Mouse (Mus musculus): ENCODE measurements around the gene Insig1. TPM values are rescaled to one million over a fixed set of nuclear protein-coding genes. Genes with fewer than 3 reads are reported as not detected.

Gene Insig1
- polyA plus RNA-seq, 2 experiments: 30.1 to 46.2 TPM

- H3K27ac ChIP-seq: no peak overlapping the region
Observed at GRCm38 (mm10) chr5:28060506-28060905, 10.7 kb upstream of the Insig1 start.

GRCm38 (mm10) chr5:28061011-28061410 lies 10.2 kb upstream of the Insig1 start:
- DNase-seq (ENCODE audit: low read depth in 3 of 3, low spot score in 3 of 3) (no peak), ATAC-seq (ENCODE audit: insufficient read depth) (no peak)
- no peak for TF ChIP-seq EP300 (IDR thresholded peaks at IDR 0.05; ENCODE audit: low read depth)
- no peak for TF ChIP-seq CTCF (IDR thresholded peaks at IDR 0.05; ENCODE audit: low read depth)
- Histone ChIP-seq H3K4me3 (ENCODE audit: insufficient read depth in 1 of 2, low read depth in 2 of 2, low read length in 2 of 2) (no peak overlapping the region), H3K4me2 (ENCODE audit: low read depth) (no peak overlapping the region), H3K4me1 (replicated peaks; ENCODE audit: control insufficient read depth in 2 of 2, insufficient read depth in 2 of 2, low read length in 1 of 2) (peaks cover 12 to 15% of the 10 kb centered on the region in 2 experiments), H3K9me3 (ENCODE audit: control insufficient read depth, low read length) (no peaks in the 10 kb centered on the region), H3K27ac (no peak overlapping the region), H3K27me3 (ENCODE audit: control insufficient read depth, insufficient read depth, low read length) (no peaks in the 10 kb centered on the region), H3K9ac (replicated peaks) (no peak overlapping the region), H3K36me3 (replicated peaks; ENCODE audit: control insufficient read depth, insufficient read depth, low read depth) (no peaks in the 10 kb centered on the region)
- WGBS (ENCODE audit: insufficient replicate concordance): 71% methylated on average over 6 of the region's 6 CpGs

More at GRCm38 (mm10) chr5:28060506-28060905, 10.7 kb upstream of the Insig1 start:
- Histone ChIP-seq H3K9ac (replicated peaks) (no peak overlapping the region), H3K27me3 (ENCODE audit: control insufficient read depth, insufficient read depth, low read length) (no peaks in the 10 kb centered on the region), H3K4me2 (ENCODE audit: low read depth) (no peak overlapping the region), H3K9me3 (ENCODE audit: control insufficient read depth, low read length) (no peaks in the 10 kb centered on the region), H3K4me1 (replicated peaks; ENCODE audit: control insufficient read depth in 2 of 2, insufficient read depth in 2 of 2, low read length in 1 of 2) (peaks cover 7 to 10% of the 10 kb centered on the region in 2 experiments), H3K36me3 (replicated peaks; ENCODE audit: control insufficient read depth, insufficient read depth, low read depth) (no peaks in the 10 kb centered on the region), H3K4me3 (ENCODE audit: insufficient read depth in 1 of 2, low read depth in 2 of 2, low read length in 2 of 2) (no peak overlapping the region)
- TF ChIP-seq CTCF (IDR thresholded peaks at IDR 0.05; ENCODE audit: low read depth) (no peak), EP300 (IDR thresholded peaks at IDR 0.05; ENCODE audit: low read depth) (no peak)
- no peak for DNase-seq (ENCODE audit: low read depth in 3 of 3, low spot score in 3 of 3)
- ATAC-seq (ENCODE audit: insufficient read depth): no peak

- H3K9ac ChIP-seq (replicated peaks): no peak overlapping the region
- WGBS (ENCODE audit: insufficient replicate concordance): 18% methylated on average over 3 of the region's 3 CpGs
- no peaks in the 10 kb centered on the region for H3K9me3 ChIP-seq (ENCODE audit: control insufficient read depth, low read length)
- no peaks in the 10 kb centered on the region for H3K36me3 ChIP-seq (replicated peaks; ENCODE audit: control insufficient read depth, insufficient read depth, low read depth)
- H3K4me3 ChIP-seq (ENCODE audit: insufficient read depth in 1 of 2, low read depth in 2 of 2, low read length in 2 of 2): no peak overlapping the region
- ATAC-seq (ENCODE audit: insufficient read depth) (no peak), DNase-seq (ENCODE audit: low read depth in 3 of 3, low spot score in 3 of 3) (no peak)
- no peak for TF ChIP-seq EP300 (IDR thresholded peaks at IDR 0.05; ENCODE audit: low read depth)
- no peak for TF ChIP-seq CTCF (IDR thresholded peaks at IDR 0.05; ENCODE audit: low read depth)
- no peak overlapping the region for H3K4me2 ChIP-seq (ENCODE audit: low read depth)
- no peaks in the 10 kb centered on the region for H3K27me3 ChIP-seq (ENCODE audit: control insufficient read depth, insufficient read depth, low read length)
- no peak overlapping the region for H3K27ac ChIP-seq
- peaks cover 23 to 28% of the 10 kb centered on the region in 2 experiments for H3K4me1 ChIP-seq (replicated peaks; ENCODE audit: control insufficient read depth in 2 of 2, insufficient read depth in 2 of 2, low read length in 1 of 2)
Observed at GRCm38 (mm10) chr5:28063989-28064624, 7.1 kb upstream of the Insig1 start.

- H3K4me3 ChIP-seq (ENCODE audit: insufficient read depth in 1 of 2, low read depth in 2 of 2, low read length in 2 of 2): no peak overlapping the region
- peaks cover 28 to 33% of the 10 kb centered on the region in 2 experiments for H3K4me1 ChIP-seq (replicated peaks; ENCODE audit: control insufficient read depth in 2 of 2, insufficient read depth in 2 of 2, low read length in 1 of 2)
- TF ChIP-seq CTCF (IDR thresholded peaks at IDR 0.05; ENCODE audit: low read depth) (no peak), EP300 (IDR thresholded peaks at IDR 0.05; ENCODE audit: low read depth) (no peak)
- no peaks in the 10 kb centered on the region for H3K9me3 ChIP-seq (ENCODE audit: control insufficient read depth, low read length)
- peak overlapping the region; percentile 54 for H3K9ac ChIP-seq (replicated peaks)
- no peak overlapping the region for H3K27ac ChIP-seq
- WGBS (ENCODE audit: insufficient replicate concordance): 9% methylated on average over 4 of the region's 4 CpGs
- no peaks in the 10 kb centered on the region for H3K36me3 ChIP-seq (replicated peaks; ENCODE audit: control insufficient read depth, insufficient read depth, low read depth)
- H3K27me3 ChIP-seq (ENCODE audit: control insufficient read depth, insufficient read depth, low read length): no peaks in the 10 kb centered on the region
- no peak for DNase-seq (ENCODE audit: low read depth in 3 of 3, low spot score in 3 of 3)
- peak; percentile 28; the same call in 1 of the 2 replicates for ATAC-seq (ENCODE audit: insufficient read depth)
- H3K4me2 ChIP-seq (ENCODE audit: low read depth): peak overlapping the region; percentile 61
Observed at GRCm38 (mm10) chr5:28065275-28065674, 5.9 kb upstream of the Insig1 start.

DNA sequence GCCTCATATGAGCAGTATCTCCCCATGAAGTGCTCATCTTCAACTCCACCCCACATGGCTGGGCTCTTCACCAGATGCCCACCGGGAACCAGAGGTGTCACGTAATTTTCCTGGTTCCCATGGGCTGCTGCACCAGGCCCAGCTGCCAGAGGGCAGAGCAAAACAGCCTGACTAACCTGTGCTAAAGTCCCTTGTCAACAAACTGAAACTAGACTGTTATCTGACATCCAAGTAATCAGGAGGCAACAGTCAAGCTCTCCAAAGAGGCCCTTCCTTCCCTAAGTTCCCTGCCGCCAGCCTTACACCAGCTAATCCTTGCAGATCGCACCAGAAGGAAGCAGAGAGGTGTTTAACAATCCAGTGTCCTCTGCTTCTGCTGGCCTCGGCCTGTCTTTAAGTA lies 4.9 kb upstream of the Insig1 start:
- Histone ChIP-seq H3K27me3 (ENCODE audit: control insufficient read depth, insufficient read depth, low read length) (no peaks in the 10 kb centered on the region), H3K4me2 (ENCODE audit: low read depth) (peak overlapping the region; percentile 61), H3K36me3 (replicated peaks; ENCODE audit: control insufficient read depth, insufficient read depth, low read depth) (no peaks in the 10 kb centered on the region), H3K9ac (replicated peaks) (peak overlapping the region; percentile 54), H3K27ac (peak overlapping the region; percentile 55), H3K9me3 (ENCODE audit: control insufficient read depth, low read length) (no peaks in the 10 kb centered on the region), H3K4me1 (replicated peaks; ENCODE audit: control insufficient read depth in 2 of 2, insufficient read depth in 2 of 2, low read length in 1 of 2) (peaks cover 31 to 37% of the 10 kb centered on the region in 2 experiments), H3K4me3 (ENCODE audit: insufficient read depth in 1 of 2, low read depth in 2 of 2, low read length in 2 of 2) (peak overlapping the region in 1 of 2 experiments; percentile 12; a peak in 1 of 4 replicates)
- WGBS (ENCODE audit: insufficient replicate concordance): 27% methylated on average over 5 of the region's 5 CpGs
- peak; percentile 13; the same call in 1 of the 2 replicates for ATAC-seq (ENCODE audit: insufficient read depth)
- DNase-seq (ENCODE audit: low read depth in 3 of 3, low spot score in 3 of 3): peak in 1 of 3 experiments; percentile 46
- TF ChIP-seq EP300 (IDR thresholded peaks at IDR 0.05; ENCODE audit: low read depth): peak; percentile 71
- TF ChIP-seq CTCF (IDR thresholded peaks at IDR 0.05; ENCODE audit: low read depth): 0 out of 2 replicates have a peak, but pooled peaks have one; percentile 21

Measured in liver, embryonic 14.5 days (tissue).